Mouse (Mus musculus) testis, postnatal 10 days (tissue): ENCODE data around the gene Mydgf.

Source experiments
- DNase-seq: peaks from one replicate; pipeline ENCODE4 v3.0.0; 2021; ENCODE audit warnings: low spot score

Mydgf gene

DNA sequence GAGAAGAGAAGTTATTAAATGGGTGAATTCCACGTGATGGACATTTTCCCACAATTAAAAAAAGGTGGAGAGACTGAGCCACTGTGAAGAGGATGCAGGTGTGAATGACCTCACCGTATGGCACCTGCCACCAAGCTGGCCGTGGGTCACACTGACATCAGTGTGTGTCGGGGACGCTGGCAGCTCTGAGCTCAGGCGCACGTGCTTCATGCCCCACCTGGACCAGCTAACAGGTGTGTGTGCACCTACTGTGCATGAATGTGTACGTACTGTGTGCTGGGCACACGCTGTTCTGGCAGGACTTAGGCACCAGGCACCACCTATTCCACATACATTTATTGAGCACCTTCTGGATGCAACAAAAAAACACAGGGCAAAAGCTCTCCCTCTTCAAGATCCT lies 39.2 kb downstream of the Mydgf start:
- DNase-seq, result no peak

DNA sequence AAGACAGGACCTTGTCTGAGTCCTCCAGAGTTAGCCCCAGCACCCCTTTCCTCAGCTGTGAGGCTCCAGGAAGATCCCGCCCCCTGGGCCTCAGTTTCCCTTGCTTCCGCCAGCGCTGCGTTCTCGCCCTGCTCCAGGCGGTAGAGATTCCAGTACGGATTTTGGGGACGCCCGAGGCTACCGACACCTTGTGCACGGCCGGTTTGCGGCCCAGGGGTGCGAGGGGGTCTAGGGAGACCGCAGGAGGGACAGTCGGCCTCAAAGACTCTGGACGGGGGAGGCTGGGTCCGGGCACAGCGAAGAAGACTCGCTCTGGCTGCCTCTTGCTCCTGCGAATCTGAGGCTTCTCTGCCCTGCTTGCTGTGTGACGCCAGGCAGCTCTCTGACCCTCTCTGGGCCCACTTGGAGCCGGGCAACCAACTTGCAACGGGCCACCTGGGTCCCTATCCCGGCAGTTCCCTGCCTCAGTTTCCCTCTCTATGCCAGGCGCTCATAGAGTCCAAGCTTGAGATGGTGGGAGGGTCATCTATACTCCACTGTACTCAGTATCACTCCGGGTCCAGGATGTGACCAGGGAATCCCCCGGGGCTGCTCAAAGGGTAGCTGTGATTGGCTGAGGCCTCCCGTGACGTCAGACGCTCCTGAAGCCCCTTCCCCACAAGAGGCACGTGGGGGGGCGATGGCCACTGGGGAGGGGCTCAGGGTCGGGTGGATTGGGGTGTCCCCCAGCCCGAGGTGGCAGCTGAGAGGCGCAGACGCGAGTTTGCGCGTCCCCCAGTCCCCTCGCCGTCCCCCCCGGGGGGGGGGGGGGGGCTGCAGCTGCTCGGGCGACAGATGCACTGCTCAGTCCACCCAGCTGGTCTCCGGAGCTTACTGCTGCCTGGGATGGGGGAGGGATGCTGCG lies 41.8 kb downstream of the Mydgf start:
- DNase-seq, result peak; percentile 70

- peak; percentile 84 for DNase-seq
Measured at GRCm38 (mm10) chr17:56139858-56140595, 43.7 kb downstream of the Mydgf start, which contains the start of gene Sema6b. Sema6b (minus strand) TSS chr17:56140343.

DNA sequence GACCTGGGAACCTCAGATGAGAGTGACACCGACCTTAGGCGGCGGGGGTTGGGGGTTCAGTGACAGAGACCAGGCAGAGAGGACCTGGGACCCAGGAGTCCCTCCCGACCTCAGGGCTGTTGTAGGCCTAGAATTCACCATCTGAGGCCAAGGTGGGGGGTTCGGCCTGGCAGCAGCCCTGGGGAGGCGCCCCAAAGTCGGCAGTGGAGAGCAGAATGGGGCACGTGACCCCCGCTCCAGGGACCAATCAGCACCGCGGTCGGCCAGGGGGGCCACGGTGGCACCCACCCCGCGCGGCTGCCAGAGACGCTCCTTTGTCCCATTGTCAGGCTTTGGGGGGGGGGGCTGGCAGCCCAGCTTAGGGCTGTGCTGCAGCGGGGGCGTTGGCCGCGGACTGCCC lies 44.4 kb downstream of the Mydgf start:
- no peak for DNase-seq

GRCm38 (mm10) chr17:56137839-56138613 lies 45.7 kb downstream of the Mydgf start:
- no peak for DNase-seq

DNA sequence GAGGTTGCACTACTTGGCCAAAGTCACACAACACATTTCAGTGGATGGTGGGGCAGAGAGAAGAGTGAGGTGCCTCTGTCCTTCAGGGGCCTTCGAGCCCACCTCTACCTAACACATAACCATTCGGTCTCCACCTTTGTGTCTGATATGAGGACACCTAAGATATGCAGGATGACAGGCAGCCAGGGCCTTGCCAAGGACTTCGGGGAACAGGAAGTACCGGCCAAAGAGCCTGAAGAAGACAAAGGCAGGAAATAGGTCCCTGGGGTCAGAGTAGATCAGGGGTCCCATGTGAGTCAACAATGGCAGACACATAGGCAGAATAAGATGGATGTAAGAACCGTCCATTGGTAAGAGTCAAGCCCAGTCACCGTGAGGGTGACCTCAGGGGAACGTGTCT lies 47.2 kb downstream of the Mydgf start:
- DNase-seq, result no peak

GRCm38 (mm10) chr17:56134463-56134971 lies 49.2 kb downstream of the Mydgf start:
- peak; percentile 87 for DNase-seq

GRCm38 (mm10) chr17:56133457-56134363 lies 50.0 kb downstream of the Mydgf start:
- DNase-seq, result peak; percentile 68

DNA sequence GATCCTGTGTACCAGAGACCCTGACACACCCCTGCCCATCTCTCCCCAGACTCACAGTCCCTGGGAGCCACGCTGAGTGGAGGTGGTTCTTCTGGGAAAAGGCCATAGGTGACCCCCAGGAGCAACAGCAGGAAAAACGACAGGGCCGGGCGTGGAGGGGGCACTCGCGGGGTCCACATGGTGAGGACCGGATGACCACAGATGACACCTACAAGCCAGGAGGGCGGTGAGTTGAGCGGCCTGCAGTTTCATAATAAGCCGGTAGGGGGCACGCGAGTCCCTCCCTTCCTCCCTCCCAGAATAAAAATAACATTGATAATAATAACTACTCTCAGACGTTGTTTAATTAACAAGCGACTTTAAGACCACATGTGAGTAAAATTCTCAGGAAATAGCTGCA lies 51.1 kb downstream of the Mydgf start:
- peak; percentile 85 for DNase-seq

- peak; percentile 90 for DNase-seq
Measured at GRCm38 (mm10) chr17:56131814-56132213, 51.9 kb downstream of the Mydgf start.

DNA sequence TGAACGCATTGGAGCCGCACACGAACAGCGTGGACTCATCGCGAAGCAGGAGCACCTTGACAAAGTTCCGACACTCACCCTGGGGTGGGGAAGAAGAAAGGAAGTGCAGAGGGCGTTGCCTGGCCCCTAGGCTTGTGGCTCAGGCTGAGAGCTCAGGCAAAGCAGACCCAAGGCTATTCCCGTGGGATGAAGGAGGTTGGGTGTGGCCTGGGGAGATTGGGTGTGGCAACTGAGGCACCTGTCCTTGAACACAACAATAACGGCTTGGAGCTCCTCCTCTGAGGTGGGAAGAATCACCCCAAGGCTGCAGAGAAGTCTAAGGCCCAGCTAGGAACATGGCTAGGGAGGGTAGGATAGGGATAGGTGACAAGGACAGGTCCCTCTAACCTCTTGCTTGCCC lies 52.6 kb downstream of the Mydgf start:
- DNase-seq, result no peak

DNA sequence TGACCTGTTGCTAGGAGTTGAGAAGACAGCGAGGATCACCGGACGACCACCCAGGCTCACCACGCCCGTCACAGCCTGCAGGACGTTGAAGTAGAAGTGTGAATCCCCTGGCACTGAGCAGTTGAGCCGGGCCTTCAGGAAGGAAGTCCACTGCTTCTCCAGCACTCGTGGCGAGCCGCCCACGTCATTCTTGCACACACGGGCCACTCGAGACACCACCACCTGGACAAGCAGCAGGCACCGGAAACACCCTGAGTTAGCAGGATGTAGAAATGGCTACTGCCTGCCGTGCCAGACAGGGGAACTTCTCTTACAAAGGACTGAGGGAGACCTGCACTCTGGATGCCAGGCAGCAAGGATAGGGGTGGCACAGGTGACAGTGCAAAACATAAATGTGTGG lies 55.5 kb downstream of the Mydgf start:
- DNase-seq, result no peak

- DNase-seq, result no peak
Measured at GRCm38 (mm10) chr17:56126175-56126574, 57.5 kb downstream of the Mydgf start.
